Mouse (Mus musculus): ENCODE measurements around the gene Gm42688.

Gene Gm42688

GRCm38 (mm10) chr6:83117616-83118015 is 16.2 kb downstream of the Gm42688 start:
- DNase-seq (ENCODE audit: low spot score in 2 of 2) = no peak

GRCm38 (mm10) chr6:83118369-83118768 is 17.0 kb downstream of the Gm42688 start:
- no peak for DNase-seq (ENCODE audit: low spot score in 2 of 2)

GRCm38 (mm10) chr6:83118825-83119733 is 17.7 kb downstream of the Gm42688 start:
- DNase-seq (ENCODE audit: low spot score in 2 of 2) = no peak

DNA sequence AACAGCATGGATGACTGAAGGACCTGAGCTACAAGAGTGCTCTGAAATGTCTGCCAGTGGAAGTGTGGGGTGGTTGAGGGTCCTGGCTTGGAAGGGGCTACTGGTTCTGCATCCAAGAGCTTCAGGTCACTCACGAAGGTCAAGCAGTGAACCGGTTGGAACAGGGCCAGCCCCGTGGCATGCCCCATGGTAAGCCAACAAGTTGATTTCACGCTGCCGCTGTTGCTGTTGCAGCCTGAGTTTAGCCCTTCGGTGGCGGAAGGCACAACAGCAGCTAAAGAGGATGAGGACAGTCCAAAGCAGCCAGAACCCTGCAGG is 18.3 kb downstream of the Gm42688 start:
- no peak for DNase-seq (ENCODE audit: low spot score in 2 of 2)

DNA sequence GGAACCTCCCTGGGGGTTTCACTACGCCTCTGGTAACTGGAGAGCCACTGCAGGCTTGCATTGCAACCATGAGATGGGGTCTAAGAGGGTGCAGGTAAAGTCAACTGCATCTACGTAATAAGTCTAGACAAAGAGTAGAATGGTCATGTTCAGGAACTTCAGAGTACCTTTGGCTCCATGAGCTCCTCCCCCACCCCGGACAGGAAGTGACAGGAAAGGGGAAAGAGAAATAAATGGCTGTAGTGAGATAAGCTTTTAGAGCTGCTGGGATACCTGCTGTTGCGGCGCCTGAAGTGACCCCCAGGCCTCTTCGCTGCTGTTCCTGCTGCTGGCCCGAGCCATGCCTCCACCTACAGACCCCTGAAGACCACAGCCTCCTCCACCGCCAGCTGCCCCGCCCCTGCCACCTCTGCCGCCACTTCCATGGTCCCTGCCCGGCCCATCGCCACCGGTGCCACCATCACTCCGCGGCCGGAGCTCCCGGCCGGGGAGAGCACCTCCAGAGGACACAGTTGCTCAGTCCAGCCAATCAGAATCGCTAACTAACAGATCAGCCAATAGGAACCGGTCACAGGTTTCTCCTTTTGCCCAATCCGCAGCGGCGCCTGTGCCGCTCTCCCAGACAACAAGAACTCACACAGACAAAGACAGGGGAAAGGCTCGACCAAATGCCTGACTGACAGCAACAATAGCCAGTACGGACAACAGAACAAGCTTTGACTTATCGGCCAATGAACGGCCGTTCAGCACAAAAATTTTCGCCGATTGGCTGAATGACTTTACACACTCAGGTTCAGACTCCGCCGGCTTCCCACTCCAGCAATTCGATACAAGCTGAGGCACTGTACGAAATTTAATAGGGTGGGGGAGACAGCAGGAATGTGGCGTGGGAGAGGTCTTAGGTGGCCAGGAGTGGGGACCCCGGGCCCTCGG is 19.8 kb downstream of the Gm42688 start, which contains the start of gene Wbp1:
Wbp1 (minus strand) TSS at position 630 of the 933 bp plus-strand sequence.
- peak; percentile 88 to 92 for DNase-seq (ENCODE audit: low spot score in 2 of 2)

- DNase-seq (ENCODE audit: low spot score in 2 of 2) = no peak
Observed at GRCm38 (mm10) chr6:83121863-83122710, 20.7 kb downstream of the Gm42688 start.

DNA sequence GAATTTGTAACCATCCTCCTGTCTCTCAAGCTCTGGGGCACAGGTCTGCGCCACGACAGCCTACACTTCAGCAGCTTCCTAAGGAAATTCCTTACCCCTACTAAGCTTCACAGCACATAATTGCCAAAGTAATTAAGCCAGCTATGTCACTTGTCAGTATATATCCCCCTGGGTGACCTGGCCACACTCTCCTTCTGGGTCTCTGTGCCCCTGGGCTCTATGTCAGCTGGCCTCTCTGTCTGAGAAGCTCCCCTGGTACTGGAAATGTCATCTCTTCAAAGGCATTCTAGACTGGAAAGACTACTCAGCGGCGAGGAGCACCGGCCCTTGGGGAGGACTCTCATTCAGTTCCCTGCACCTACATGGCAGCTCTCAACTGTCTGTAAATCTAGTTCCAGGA is 21.5 kb downstream of the Gm42688 start:
- no peak for DNase-seq (ENCODE audit: low spot score in 2 of 2)

DNA sequence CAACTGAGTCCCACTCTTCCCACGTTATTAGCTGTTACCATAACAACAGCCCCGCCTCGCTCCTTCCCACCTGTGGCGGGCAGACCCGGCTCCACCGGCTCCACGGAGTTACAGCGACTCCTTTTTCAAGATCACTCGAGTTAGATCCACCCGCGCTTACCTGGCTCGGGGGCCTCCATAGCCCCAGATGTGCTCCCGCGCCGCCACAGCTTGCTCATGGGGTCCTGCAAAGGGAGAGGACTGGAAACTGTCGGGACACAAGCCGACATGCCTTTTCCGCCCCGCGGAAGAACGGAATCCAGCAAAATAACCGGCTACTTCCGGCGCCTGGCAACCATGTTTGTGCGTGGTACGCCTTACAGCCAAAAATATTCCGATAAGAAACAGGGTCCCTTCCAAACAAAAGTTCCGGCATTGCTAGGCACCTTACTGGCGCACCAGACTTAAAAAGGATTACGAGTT is 23.5 kb downstream of the Gm42688 start:
- peak; percentile 70 to 81 for DNase-seq (ENCODE audit: low spot score in 2 of 2)

DNA sequence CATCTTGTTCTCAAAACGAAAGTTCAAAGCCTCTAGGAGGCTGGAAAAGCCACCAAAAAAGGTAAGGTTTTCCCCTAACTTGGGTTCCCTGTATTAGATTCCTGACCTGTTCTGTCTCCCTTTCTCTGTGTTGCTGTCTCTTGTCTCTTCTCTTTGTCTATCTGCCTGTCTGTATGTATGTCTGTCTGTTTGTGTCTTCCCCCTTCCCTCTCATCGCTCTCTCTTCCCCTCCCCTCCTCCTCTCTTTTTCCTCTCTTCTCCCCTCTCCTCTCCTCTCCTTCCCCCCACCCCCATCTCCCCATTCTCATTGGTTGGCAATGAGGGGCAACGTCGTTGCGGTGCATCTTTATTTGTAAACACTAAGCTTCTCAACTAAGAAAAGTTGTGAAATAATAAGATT is 23.9 kb downstream of the Gm42688 start, which contains the start of gene Ino80b:
Ino80b (minus strand) TSS at position 101 of the 400 bp plus-strand sequence.
- no peak for DNase-seq (ENCODE audit: low spot score in 2 of 2)

DNA sequence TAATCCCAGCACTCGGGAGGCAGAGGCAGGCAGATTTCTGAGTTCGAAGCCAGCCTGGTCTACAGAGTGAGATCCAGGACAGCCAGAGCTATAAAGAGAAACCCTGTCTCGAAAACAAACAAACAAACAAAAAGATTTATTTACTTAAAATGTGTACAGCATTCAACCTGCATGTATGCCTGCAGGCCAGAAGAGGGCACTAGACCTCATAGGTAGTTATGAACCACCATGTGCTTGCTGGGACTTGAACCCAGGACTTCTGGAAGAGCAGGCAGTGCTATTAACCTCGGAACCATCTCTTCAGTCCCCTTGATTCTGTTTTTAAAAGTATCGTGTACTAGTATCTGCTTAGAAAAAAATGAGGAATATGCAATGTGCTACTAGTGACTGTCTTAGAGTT is 26.0 kb downstream of the Gm42688 start:
- DNase-seq (ENCODE audit: low spot score in 2 of 2) = no peak

GRCm38 (mm10) chr6:83131469-83132034 is 30.1 kb downstream of the Gm42688 start:
- no peak for DNase-seq (ENCODE audit: low spot score in 2 of 2)

GRCm38 (mm10) chr6:83132176-83132919 is 30.9 kb downstream of the Gm42688 start:
- no peak for DNase-seq (ENCODE audit: low spot score in 2 of 2)

DNA sequence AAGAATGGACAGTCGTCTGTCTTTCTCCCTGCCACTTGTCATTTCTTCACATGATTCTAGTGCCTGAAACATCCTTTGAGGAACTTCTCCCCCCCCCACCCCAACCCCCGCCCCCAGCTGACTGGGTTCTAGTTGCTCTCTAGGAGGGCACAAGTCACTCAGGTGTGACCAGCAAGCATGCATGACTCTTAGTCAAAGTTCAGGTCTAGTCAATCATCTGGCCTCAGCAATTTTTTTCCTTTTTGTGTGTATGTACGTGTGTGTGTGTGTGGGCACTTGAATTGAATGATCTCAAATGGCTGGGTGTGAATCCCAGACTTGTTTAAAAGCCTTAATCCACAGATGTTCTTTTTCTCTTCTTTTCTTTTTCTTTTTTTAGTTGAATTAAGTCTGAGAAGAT is 32.8 kb downstream of the Gm42688 start:
- DNase-seq (ENCODE audit: low spot score in 2 of 2) = no peak

DNA sequence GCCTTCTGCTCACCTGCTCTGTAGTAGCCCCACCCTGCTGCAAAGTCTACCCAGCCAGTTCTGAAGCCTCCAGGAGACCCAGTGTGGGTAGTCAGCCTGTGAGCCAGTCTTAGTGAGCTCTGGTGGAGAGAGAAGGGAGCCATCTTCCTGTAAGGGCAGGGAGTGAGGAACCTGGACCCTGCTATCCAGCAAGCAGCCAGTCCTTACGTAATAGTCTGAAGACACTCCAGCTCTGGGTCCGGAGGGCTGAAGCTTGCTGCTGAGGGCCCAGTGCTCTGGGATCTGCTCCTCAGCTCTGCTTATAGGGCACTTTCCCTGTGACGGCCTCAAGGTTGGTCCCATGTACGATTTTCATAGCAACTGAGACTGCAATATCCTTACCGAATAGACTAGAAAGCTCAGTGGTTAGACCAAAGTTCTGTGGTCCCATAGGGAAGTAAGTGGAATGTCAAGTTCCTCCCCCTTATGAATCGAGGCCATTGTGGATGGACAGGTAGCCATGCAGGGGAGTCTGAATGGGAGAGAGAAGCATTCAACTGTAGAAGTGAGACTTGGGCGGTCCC is 33.6 kb downstream of the Gm42688 start, which contains the start of gene Rtkn:
Rtkn (plus strand) TSS at position 513 of the 563 bp plus-strand sequence.
- no peak for DNase-seq (ENCODE audit: low spot score in 2 of 2)

DNA sequence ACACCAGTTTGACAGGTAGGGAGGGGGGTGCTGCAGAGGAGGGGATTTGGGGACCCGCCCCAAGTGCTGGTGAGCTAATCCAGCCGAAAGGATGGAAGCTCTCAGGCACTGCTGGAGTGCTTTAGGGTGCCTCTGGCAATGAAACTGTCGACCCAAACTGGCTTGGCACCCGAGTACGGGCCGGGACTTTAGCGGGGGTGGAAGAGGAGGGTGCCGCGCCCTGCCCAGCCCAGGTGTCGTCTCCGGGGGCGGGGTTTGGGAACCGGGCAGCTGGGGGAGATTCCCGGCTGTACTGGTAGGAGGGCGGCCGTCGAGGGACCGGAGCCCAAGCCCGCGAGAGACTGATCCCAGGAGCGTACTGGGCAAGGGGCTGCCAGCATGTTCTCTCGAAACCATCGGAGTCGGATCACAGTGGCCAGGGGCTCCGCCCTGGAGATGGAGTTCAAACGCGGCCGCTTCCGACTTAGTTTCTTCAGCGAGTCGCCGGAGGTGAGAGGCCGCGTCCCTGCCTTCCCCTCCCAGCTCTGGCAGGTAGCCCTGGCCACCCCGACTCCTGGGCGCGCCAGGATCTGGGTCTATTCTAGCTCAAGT is 34.2 kb downstream of the Gm42688 start:
- no peak for DNase-seq (ENCODE audit: low spot score in 2 of 2)

GRCm38 (mm10) chr6:83136291-83136880 is 35.0 kb downstream of the Gm42688 start:
- DNase-seq (ENCODE audit: low spot score in 2 of 2) = no peak

GRCm38 (mm10) chr6:83136881-83137575 is 35.6 kb downstream of the Gm42688 start:
- no peak for DNase-seq (ENCODE audit: low spot score in 2 of 2)

DNA sequence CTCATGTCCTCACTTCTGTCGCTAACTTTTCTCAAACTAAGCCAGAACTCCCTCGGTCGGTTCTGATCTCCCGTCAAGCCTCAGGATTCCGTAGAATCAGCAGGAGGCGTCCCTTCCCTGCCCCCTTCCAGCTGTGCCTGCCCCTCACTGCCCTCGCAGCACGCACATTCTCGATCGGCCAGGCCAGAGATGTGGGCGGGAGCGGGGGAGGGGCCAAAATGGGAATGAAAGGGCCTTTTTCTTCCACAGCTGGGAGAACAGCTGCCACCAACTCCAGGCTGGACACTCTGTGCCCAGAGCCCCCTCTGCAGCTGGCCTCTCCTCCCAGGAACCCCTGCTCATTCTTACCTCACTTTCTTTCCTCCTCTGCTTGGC is 36.1 kb downstream of the Gm42688 start:
- DNase-seq (ENCODE audit: low spot score in 2 of 2) = no peak

GRCm38 (mm10) chr6:83138056-83138455 is 36.6 kb downstream of the Gm42688 start:
- no peak for DNase-seq (ENCODE audit: low spot score in 2 of 2)

All from frontal cortex, postnatal 25 days (tissue).